Mouse (Mus musculus) C2C12 (cell line): ENCODE results near the gene Snx4. TPM values are rescaled to one million over a fixed set of nuclear protein-coding genes. Genes with fewer than 3 reads are reported as not detected.
"Not testable (repeated sequence)": the region's sequence is repeated elsewhere in the genome, so short reads cannot be mapped to it uniquely, and the experiment has no call there.

Source experiments
- H3K27me3 ChIP-seq: one replicate; pipeline ENCODE4 v1.6.1; 2011; ENCODE audit not compliant: control insufficient read depth, insufficient read depth, insufficient read length
- H3K36me3 ChIP-seq: one replicate; pipeline ENCODE4 v1.6.1; 2011; ENCODE audit not compliant: control insufficient read depth, insufficient read depth
- H3K4me3 ChIP-seq: one replicate; pipeline ENCODE4 v1.5.1; 2011; ENCODE audit warnings: mild to moderate bottlenecking, control low read depth; ENCODE audit not compliant: poor library complexity, insufficient read depth, severe bottlenecking
- H3K79me2 ChIP-seq: one replicate; pipeline ENCODE4 v1.6.1; 2011; ENCODE audit not compliant: control insufficient read depth, insufficient read depth
- H3K79me3 ChIP-seq: one replicate; pipeline ENCODE4 v1.6.1; 2011; ENCODE audit warnings: low read depth, control low read depth
- H3ac ChIP-seq: one replicate; pipeline ENCODE3; 2011; ENCODE audit warnings: low read depth; ENCODE audit not compliant: control insufficient read depth, insufficient read length
- CEBPB ChIP-seq: IDR thresholded peaks from one replicate; pipeline ENCODE4 v1.6.1; 2011; ENCODE audit warnings: low read depth, mild to moderate bottlenecking, control low read depth, moderate library complexity
- CTCF ChIP-seq: IDR thresholded peaks from one replicate; pipeline ENCODE4 v1.5.1; 2011; ENCODE audit not compliant: control insufficient read depth, insufficient read depth, insufficient read length
- FOSL1 ChIP-seq: IDR thresholded peaks from one replicate; pipeline ENCODE4 v1.8.0; 2011; ENCODE audit warnings: mild to moderate bottlenecking, low read length; ENCODE audit not compliant: poor library complexity, insufficient read depth, severe bottlenecking
- MAX ChIP-seq: IDR thresholded peaks from one replicate; pipeline ENCODE4 v1.6.1; 2011; ENCODE audit warnings: mild to moderate bottlenecking, control low read depth
- MYOD1 ChIP-seq: IDR thresholded peaks from one replicate; pipeline ENCODE4 v1.6.1; 2011; ENCODE audit warnings: low read depth; ENCODE audit not compliant: control insufficient read depth, insufficient read length
- MYOG ChIP-seq: IDR thresholded peaks from one replicate; pipeline ENCODE4 v1.6.1; 2011; ENCODE audit not compliant: control insufficient read depth, insufficient read length; ENCODE audit errors: extremely low read depth
- USF1 ChIP-seq: IDR thresholded peaks from one replicate; pipeline ENCODE4 v1.6.1; 2011; ENCODE audit warnings: low read depth, mild to moderate bottlenecking, control low read depth, moderate library complexity
- long read RNA-seq, 2 experiments: library from polyadenylated mRNA; unstranded; transcript quantifications; one replicate each; pipeline ENCODE4 v2.0.0; 2019 to 2020
- polyA plus RNA-seq: library from polyadenylated mRNA; unstranded; fragments of >200 nt; fragmentation: generic; extraction: Trizol; gene quantifications from one replicate; pipeline ENCODE4 v1.2.1, GENCODE M21; 2012; ENCODE audit warnings: missing spikeins

The Snx4 gene
- polyA plus RNA-seq = 22.1 TPM
- long read RNA-seq, experiment 1, transcript Snx4-201 (14 exons, 3,161 nt) = major isoform, 75 of 90 reads
- long read RNA-seq, experiment 1, partial matches to known transcripts = 8 of 90 reads
- long read RNA-seq, experiment 1, other reads (novel, unspliced or antisense) = 7 of 90 reads
- long read RNA-seq, experiment 2, transcript Snx4-201 (14 exons, 3,161 nt) = major isoform, 519 of 575 reads
- long read RNA-seq, experiment 2, partial matches to known transcripts = 11 of 575 reads
- long read RNA-seq, experiment 2, other reads (novel, unspliced or antisense) = 45 of 575 reads

- no peaks in the 10 kb centered on the region for H3K27me3 ChIP-seq
- TF ChIP-seq MYOG (no peak), FOSL1 (no peak), USF1 (no peak)
- H3K36me3 ChIP-seq = no peaks in the 10 kb centered on the region
- peak within 1 kb of the TSS; percentile 88 for H3ac ChIP-seq
- peaks cover 51% of the 10 kb centered on the region for H3K79me2 ChIP-seq
- H3K4me3 ChIP-seq = peak within 1 kb of the TSS; percentile 90
- H3K79me3 ChIP-seq = peaks cover 37% of the 10 kb centered on the region
Measured at GRCm38 (mm10) chr16:33251194-33252051, at the start of gene Snx4. Snx4 (plus strand) TSS chr16:33251442.

- Histone ChIP-seq H3ac (no peak overlapping the region), H3K36me3 (peaks cover 36% of the 10 kb centered on the region), H3K79me2 (no peaks in the 10 kb centered on the region), H3K27me3 (no peaks in the 10 kb centered on the region), H3K4me3 (no peak overlapping the region), H3K79me3 (no peaks in the 10 kb centered on the region)
- TF ChIP-seq CEBPB (no peak), CTCF (no peak), MYOG (no peak), MYOD1 (no peak), USF1 (no peak), FOSL1 (no peak), MAX (no peak)
Measured at GRCm38 (mm10) chr16:33210812-33211211, 40.4 kb upstream of the Snx4 start.

GRCm38 (mm10) chr16:33216313-33217003 lies 34.8 kb upstream of the Snx4 start:
- Histone ChIP-seq H3K36me3 (peaks cover 35% of the 10 kb centered on the region), H3ac (no peak overlapping the region), H3K4me3 (no peak overlapping the region), H3K27me3 (no peaks in the 10 kb centered on the region), H3K79me3 (no peaks in the 10 kb centered on the region), H3K79me2 (no peaks in the 10 kb centered on the region)
- TF ChIP-seq MAX (no peak), MYOG (no peak), CTCF (no peak), CEBPB (no peak), USF1 (no peak), FOSL1 (no peak), MYOD1 (no peak)

DNA sequence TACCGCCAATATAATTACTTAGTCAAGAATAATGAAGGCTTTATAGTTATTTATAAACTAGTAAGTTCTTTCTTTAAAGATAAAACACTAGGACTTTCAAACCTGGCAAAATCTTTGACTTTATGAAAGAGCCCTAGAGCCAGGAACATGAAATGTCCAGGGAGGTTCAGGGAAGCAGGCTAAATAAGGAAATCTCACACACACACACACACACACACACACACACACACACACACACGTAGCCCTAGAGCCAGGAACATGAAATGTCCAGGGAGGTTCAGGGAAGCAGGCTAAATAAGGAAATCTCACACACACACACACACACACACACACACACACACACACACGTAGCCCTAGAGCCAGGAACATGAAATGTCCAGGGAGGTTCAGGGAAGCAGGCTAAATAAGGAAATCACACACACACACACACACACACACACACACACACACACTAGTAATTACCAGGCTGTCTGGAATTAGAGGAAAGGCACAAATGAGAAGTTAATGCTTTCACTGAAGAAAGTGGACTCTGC lies 33.6 kb upstream of the Snx4 start:
- not testable (repeated sequence) for H3K79me3 ChIP-seq, H3K79me2 ChIP-seq, H3ac ChIP-seq, H3K27me3 ChIP-seq, H3K4me3 ChIP-seq
- H3K36me3 ChIP-seq = peaks cover 35% of the 10 kb centered on the region

DNA sequence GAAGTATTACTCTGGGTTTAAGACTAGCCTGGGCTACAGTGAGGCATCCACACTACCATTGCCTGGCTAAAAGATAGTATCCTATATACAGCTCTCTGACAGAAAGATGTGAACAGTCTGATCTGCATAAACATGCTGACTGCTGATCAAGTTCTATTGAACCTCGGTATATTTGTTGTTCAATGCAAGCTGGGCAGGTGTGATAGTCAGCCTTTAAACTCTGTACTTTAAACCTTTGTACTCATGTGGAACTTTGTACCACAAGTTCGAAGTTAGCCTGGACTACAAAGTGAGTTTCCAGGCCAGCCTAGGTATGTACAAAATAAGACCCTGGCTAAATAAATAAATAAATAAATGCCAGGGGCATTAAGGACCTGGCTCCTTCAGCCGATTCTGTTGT lies 28.8 kb upstream of the Snx4 start:
- no peak overlapping the region for H3K4me3 ChIP-seq
- H3K36me3 ChIP-seq = peaks cover 21% of the 10 kb centered on the region
- H3ac ChIP-seq = no peak overlapping the region

More for the DNA sequence above, 28.8 kb upstream of the Snx4 start:
- no peak for TF ChIP-seq FOSL1
- no peak for TF ChIP-seq CTCF
- TF ChIP-seq USF1 = no peak
- no peak for TF ChIP-seq MYOD1
- TF ChIP-seq CEBPB = no peak
- TF ChIP-seq MAX = no peak
- no peak for TF ChIP-seq MYOG
- H3K27me3 ChIP-seq = no peaks in the 10 kb centered on the region
- no peaks in the 10 kb centered on the region for H3K79me3 ChIP-seq
- no peaks in the 10 kb centered on the region for H3K79me2 ChIP-seq
